Mouse (Mus musculus) lung, adult 2 months (tissue): ENCODE measurements at regions not wholly inside any gene's neighbourhood (a gene's known extent, or its start where the extent isn't known, plus 50 kb on each side); places are given as distances from the start of the nearest gene placed in this dataset.

Source experiments
- DNase-seq: peaks from one replicate; pipeline ENCODE4 v3.0.0; 2022
- H3K4me1 ChIP-seq: fragments of 200-500 bp; 2 replicates; pipeline ENCODE4 v1.6.1; 2011; ENCODE audit warnings: low read length; ENCODE audit not compliant: control insufficient read depth, insufficient read depth
- H3K4me3 ChIP-seq: fragments of 200-500 bp; replicated peaks from 2 replicates; pipeline ENCODE3; 2011; ENCODE audit warnings: low read depth, mild to moderate bottlenecking, control low read depth, low read length; ENCODE audit errors: extremely low read depth
- CTCF ChIP-seq: fragments of 200-500 bp; IDR thresholded peaks from 2 replicates; pipeline ENCODE4 v1.5.1; 2011; ENCODE audit warnings: mild to moderate bottlenecking, low read length, control low read depth; ENCODE audit not compliant: insufficient read depth
- POLR2A ChIP-seq: fragments of 200-500 bp; IDR thresholded peaks from 2 replicates; pipeline ENCODE4 v1.6.1; 2011; ENCODE audit warnings: low read depth, mild to moderate bottlenecking, control low read depth, low read length, borderline replicate concordance; ENCODE audit errors: extremely low read depth
- WGBS: fragments of 180-500 bp; shearing (Covaris S2); methylation state at CpG from one replicate; pipeline ENCODE4 v1.1.7; 2018; 5-methylcytosine and 5-hydroxymethylcytosine counted together

DNA sequence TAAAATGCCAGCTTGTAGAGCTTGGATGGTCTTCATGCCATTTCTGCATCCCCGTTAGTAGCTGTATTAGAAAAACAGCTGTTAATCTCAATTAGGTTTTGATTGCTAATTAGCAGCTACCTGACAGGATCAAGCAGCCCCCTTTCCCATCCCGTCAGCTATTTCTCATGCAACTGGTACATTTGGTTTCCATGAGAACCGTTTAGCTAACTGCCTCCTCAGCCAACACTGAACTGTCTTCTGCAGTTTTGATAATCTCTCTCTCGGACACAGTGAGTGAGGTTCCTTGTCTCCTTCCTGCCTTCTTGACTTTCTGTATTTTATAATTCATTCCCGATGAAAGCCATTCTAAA, 385.7 kb upstream of the Kif2a start:
- TF ChIP-seq CTCF: no peak
- no peak for TF ChIP-seq POLR2A
- Histone ChIP-seq H3K4me3 (no peak overlapping the region), H3K4me1 (no peaks in the 10 kb centered on the region)
- 65% methylated on average over 5 of the region's 5 CpGs for WGBS
- no peak for DNase-seq

DNA sequence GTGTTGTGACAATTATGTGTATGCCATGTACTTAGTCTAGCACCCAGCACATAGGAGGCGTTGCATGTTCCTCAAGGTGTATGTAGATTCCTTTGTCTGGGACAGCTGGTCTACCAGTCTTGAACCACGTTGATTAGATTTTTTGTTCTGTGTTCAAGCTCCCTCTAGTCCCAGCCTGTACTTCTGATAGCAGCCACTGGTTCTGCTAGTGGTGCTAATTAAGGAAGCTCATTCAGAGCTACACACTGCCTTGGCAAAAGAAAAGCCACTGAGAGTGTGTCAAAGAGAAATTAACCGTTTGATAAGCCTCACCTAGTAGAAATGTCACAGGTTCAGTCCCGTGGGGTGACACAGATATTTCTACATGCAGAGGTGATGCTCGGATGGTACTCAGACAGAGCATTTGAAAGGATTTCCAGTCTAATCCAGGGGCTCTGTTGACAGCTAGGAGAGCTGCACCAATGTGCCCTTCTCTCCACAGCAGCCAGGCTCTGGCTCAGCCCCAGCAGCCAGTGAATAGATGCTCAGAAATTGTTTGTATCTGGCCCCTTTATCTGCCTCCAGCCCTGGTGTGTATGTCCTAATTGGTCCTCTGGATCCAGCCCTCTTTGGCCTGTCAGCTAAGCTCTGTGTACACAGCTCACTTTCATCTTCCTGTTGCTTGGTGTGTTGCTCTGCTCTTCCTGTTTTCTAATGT, 385.2 kb upstream of the Kif2a start:
- no peak for DNase-seq

DNA sequence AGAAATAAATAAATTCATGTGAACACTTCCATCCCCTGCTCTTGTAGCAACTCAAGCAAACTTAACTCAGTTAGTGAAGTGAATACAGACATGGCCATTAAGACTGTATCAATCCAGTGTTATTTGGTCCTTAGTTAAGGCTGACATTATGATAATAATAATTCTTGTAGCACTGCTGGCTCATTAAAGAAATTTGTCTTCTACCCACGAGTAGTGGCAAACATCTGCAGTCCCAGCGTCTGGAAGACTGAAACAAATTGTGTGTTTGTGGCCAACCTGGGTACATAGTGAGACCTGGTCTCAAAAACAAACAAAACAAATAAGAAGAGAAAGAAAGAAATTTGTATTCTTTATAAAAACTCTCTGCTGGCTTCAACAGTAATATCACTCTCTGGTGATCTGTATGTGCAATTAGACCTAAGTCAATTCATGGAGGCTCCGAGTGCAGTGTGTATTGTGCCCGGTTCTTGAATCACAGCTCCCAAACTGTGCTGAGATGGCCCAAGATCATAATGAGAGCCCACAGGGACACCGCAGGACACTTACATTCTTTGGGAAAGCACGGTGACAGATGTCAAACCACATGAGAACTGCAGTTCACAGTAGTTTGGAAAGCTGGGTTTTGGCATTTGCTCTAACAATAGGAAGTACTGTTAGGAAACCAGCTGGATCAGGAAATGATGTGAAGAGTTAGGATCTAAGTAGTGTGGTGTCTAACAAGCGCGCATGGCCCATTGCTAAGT, 376.9 kb upstream of the Kif2a start:
- 80% methylated on average over 8 of the region's 8 CpGs for WGBS
- Histone ChIP-seq H3K4me3 (no peak overlapping the region), H3K4me1 (peaks cover 3% of the 10 kb centered on the region; the same call in 1 of the 2 replicates)
- no peak for DNase-seq
- TF ChIP-seq CTCF (no peak), POLR2A (no peak)

More for the DNA sequence above, 385.2 kb upstream of the Kif2a start:
- WGBS: 81% methylated on average over 5 of the region's 5 CpGs
- TF ChIP-seq POLR2A (no peak), CTCF (no peak)
- no peaks in the 10 kb centered on the region for H3K4me1 ChIP-seq
- no peak overlapping the region for H3K4me3 ChIP-seq

DNA sequence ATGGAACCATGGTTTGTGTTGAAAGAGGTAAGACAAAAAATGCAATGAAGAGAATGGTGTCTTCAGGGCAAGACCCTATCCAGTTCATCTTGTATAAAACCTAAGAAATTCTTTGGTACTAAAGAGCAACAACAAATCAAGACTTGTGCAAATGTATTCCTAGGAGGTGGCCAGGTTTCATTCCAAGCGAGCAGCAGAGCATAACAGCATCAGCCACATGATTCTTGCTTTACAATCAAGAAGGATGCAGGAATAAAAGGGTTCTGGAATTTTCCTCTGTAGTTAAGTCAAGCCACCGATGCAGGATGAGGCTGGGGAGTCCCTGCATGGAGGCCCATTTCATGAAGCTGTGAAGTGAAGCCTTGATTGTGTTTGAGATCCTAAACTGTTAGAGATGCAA, 374.1 kb upstream of the Kif2a start:
- Histone ChIP-seq H3K4me3 (no peak overlapping the region), H3K4me1 (peaks cover 3% of the 10 kb centered on the region)
- TF ChIP-seq POLR2A (no peak), CTCF (no peak)
- WGBS: 85% methylated on average over 2 of the region's 2 CpGs
- no peak for DNase-seq

DNA sequence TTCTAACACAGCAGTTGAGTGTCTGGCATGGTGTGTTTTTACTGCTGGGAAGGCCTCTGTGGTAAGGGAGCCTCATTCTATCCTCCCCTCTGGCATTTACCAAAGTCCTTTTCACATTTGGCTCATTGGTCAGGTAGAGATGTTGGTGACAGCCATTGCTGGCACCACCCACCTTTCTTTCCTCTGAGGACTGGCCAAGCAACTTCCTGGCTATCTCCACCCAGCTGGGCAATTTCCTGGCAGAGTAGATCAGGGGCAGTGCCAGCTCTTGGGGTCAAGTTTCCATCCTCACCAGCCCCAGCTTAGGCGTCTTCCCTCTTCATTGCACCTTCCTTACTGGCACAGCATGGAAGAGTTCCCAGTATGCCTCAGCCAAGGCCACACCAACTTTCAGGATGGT, 372.5 kb upstream of the Kif2a start:
- H3K4me1 ChIP-seq: peaks cover 3% of the 10 kb centered on the region
- TF ChIP-seq POLR2A: no peak
- TF ChIP-seq CTCF: no peak
- no peak overlapping the region for H3K4me3 ChIP-seq
- 39% methylated on average over 1 of the region's 1 CpGs for WGBS
- DNase-seq: no peak

DNA sequence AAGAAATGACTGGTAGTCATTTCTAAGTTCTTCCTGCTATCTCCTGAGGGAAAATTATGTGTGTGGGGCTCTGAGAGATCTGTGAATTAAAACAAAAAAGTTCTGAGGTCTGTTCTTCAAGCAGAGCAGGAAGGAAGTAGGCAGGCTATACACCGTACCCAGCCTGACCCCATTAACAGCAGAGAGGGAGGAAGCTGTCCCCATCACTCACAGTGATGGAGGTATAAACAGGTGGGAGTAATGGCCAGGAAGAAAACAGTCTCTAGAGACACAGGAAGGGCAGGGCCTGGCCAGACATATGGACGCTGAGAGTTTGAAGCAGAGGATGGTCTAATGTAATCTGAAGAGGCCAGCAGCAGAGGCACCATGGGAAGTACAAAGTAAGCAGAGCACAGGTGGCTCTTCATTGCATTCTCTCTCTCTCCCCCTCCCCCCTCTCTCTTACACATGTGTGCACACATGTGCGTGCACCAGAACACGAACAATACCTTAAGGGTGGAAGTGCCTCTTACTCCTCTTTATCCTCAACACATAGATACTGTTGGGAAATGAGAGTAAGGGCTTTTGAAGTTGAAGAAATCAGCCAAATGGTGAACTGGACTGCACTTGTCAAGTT, 367.7 kb upstream of the Kif2a start:
- TF ChIP-seq CTCF: no peak
- no peak for TF ChIP-seq POLR2A
- Histone ChIP-seq H3K4me1 (peaks cover 3% of the 10 kb centered on the region), H3K4me3 (no peak overlapping the region)
- no peak for DNase-seq
- WGBS: 37% methylated on average over 4 of the region's 4 CpGs

DNA sequence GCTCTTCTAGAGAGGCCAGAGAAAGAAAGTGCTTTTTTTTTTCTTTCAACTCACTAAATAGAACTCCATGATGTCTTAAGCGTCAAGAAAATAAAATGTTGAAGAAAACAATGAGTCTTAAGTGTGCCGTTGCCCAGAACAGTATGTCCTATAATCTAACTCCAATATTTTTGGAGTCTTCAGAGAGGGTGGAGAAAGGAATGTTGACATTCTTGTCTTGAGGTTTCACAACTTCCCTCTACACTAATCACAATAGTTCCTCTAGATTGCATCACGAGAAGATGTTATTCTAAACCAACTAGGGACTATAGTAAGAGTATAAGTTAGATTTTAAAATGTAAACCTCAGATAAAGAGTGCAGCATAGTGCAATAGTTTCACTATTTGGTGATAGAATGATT, 367.1 kb upstream of the Kif2a start:
- Histone ChIP-seq H3K4me3 (no peak overlapping the region), H3K4me1 (peaks cover 2% of the 10 kb centered on the region)
- no peak for TF ChIP-seq CTCF
- no peak for DNase-seq
- WGBS: 26% methylated on average over 3 of the region's 3 CpGs

DNA sequence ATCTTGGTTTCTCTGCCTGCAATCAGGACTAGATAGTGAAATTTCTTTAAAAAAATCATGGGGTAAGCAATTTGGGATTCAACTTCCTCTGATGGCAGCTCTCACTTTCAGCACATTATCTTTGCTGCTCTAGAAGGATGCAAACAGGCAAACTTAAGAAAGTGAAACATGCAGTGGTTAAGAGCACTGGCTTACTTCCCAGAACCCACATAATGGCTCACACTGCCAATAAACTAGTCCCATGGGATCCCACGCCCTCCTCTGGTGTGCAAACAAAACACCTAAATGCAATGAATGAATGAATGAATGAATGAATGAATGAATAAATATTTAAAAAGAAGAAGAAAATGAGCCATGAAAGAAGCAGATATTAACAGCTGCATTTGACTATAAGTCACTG, 356.1 kb upstream of the Kif2a start:
- no peak for DNase-seq
- no peak overlapping the region for H3K4me3 ChIP-seq
- no peaks in the 10 kb centered on the region for H3K4me1 ChIP-seq
- 46% methylated on average over 1 of the region's 1 CpGs for WGBS
- TF ChIP-seq POLR2A: no peak
- TF ChIP-seq CTCF: no peak

DNA sequence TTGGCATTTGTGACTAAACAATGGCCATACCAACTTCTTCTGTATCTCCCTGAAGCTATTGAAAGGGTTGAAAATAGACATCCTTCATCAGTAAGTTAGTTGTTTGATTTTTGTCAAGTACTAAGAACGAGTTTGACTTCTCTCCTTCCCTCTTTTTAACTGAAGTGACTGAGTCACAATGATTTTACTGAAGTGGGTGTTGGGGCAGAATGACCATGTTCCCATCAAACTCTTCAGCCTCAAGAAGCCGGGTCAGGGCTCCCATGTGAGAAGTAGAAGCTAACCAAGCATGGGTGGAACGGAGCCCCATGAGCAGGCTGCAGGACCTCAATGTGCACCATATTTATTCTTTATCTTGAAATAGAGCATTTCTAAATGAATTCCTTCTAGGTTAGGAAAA, 350.7 kb upstream of the Kif2a start:
- WGBS: 71% methylated on average over 3 of the region's 3 CpGs
- H3K4me3 ChIP-seq: no peak overlapping the region
- DNase-seq: no peak
- H3K4me1 ChIP-seq: peaks cover 3% of the 10 kb centered on the region; the same call in 1 of the 2 replicates
- no peak for TF ChIP-seq POLR2A
- no peak for TF ChIP-seq CTCF
